Mouse (Mus musculus) bone marrow, adult 2 months (tissue): ENCODE data around the gene Fat1.

Experiments used
- CTCF ChIP-seq: fragments of 200-500 bp; IDR thresholded peaks from 2 replicates; pipeline ENCODE4 v1.5.1; 2011; ENCODE audit warnings: low read length, control low read depth; ENCODE audit not compliant: control insufficient read depth, insufficient read depth
- POLR2A ChIP-seq: fragments of 200-500 bp; IDR thresholded peaks from 2 replicates; pipeline ENCODE4 v1.6.1; 2011; ENCODE audit warnings: low read depth, mild to moderate bottlenecking, control low read depth, low read length, borderline replicate concordance; ENCODE audit not compliant: control insufficient read depth

DNA sequence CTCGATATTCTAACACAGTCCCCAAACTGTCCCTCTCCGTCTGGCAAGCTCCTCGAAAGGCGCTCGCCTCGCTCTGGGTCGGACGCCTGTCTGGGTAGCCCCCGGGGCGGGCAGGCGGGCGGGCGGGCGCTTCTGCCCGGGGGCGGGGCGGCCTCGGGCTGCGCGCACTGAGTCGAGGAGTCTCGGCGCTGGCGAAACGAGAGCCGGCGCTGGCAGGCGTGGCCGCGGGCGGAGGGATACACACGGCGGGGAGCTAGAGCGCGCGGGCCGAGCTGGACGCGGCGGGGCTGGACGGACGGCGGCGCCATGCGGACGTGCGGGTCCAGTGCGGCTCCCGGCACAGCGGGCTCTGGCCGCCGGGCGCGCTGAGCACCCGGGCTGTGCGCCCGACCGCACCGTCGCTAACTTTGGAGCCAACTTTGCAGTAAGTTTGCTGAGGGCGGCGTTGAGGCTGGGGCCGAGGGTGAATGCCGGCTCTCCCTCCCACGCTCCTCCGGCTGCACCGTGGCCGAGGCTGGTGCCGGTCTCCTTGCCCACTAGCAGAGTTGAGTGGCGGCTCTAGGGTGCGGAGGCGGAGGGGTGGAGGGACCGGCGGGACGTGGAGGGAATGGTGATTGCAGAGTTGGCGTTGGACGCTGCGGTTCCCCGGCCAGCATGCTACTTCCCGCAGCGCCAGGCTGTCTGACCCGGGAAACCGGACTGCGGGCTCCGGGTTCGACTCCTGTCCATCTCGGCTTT, 2.8 kb downstream of the Fat1 start:
- TF ChIP-seq POLR2A (no peak), CTCF (no peak)
